Mouse (Mus musculus): ENCODE measurements around the gene Ttc29. TPM values are rescaled to one million over a fixed set of nuclear protein-coding genes. Genes with fewer than 3 reads are reported as not detected.

Gene Ttc29
- polyA plus RNA-seq, 1 experiment: 0.46 TPM

DNA sequence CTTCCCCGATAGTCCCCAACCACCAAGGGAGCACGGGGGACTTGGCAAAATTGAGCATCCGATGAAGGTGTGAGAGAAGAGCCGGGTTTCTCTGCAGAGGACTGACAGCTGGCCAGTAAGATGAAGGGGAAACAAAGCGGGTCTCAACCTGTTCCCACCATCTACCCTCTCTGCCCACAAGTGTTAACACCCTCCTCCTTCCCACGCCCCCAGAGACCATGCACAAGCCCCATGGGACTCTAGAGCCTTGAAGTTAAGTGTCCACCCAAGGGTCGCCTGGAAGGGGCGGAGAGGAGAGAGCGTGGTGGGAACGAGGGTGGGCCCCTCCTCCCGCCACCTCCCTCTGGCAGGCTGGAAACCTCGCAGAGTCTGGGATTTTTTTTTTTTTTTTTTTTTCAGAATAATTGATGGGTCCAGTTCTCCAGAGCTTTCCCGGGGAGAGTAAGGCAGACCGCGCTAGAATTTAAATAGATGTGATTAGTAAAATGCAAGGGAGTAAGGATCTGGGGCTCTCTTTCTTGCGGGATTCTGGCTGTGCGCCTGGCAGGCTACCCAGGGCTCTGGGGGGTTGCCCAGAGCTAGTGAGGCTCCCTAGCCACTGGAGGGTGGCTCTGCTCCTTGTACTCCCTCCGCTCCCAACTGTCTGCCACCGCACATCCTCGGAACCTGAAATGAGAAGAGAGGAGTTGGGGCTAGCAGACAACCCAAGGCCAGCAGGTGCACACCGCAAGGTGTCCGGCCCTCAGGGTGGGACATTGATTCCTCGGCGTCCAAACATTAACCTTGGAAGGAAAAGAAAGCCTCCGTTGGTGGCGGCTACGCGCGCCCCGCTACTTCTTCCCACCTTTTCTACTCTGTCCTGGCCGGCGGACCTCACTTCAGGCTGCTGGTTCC is 214.0 kb downstream of the Ttc29 start:
- H3K27me3 ChIP-seq (ENCODE audit: control insufficient read depth, insufficient read depth, low read length, poor library complexity, severe bottlenecking): peaks cover 28% of the 10 kb centered on the region
- no peaks in the 10 kb centered on the region for H3K36me3 ChIP-seq (ENCODE audit: control insufficient read depth, insufficient read depth, low read length, poor library complexity, severe bottlenecking)
- no peaks in the 10 kb centered on the region for H3K4me1 ChIP-seq (ENCODE audit: control insufficient read depth, insufficient read depth, low read length)
- H3K4me3 ChIP-seq (ENCODE audit: low read depth, low read length): peak overlapping the region; percentile 31
- no peak overlapping the region for H3K27ac ChIP-seq (ENCODE audit: insufficient read depth, low read length)
- no peak for TF ChIP-seq POLR2A (IDR thresholded peaks at IDR 0.05; ENCODE audit: insufficient read depth, low read length)
- no peak for TF ChIP-seq CTCF (IDR thresholded peaks at IDR 0.05; ENCODE audit: low read depth, low read length)
- no peak for TF ChIP-seq EP300 (IDR thresholded peaks at IDR 0.05; ENCODE audit: insufficient read depth, low read depth, low read length)
- H3K9me3 ChIP-seq (replicated peaks; ENCODE audit: control insufficient read depth, insufficient read depth, low read length, poor library complexity, severe bottlenecking): no peaks in the 10 kb centered on the region
- no peak overlapping the region for H3K9ac ChIP-seq (ENCODE audit: low read depth, poor library complexity, severe bottlenecking)

DNA sequence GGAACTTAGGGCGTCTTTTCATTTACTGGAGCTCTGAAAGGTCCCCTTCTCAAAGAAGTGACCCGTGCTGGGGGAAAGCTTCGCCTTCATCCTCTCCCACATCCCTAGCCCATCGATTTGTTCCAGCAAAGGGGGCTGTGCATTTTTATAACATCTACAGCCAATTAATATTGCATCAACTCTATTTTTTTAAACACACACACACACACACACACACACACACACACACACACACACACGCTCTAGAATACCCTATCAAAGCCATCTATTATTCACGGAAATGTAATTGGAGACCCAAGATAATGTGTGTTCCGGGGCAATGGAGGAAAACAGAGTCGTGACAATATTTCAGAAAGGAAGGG is 214.7 kb downstream of the Ttc29 start:
- H3K4me1 ChIP-seq (ENCODE audit: control insufficient read depth, insufficient read depth, low read length): no peaks in the 10 kb centered on the region
- H3K27me3 ChIP-seq (ENCODE audit: control insufficient read depth, insufficient read depth, low read length, poor library complexity, severe bottlenecking): peaks cover 28% of the 10 kb centered on the region
- TF ChIP-seq POLR2A (IDR thresholded peaks at IDR 0.05; ENCODE audit: insufficient read depth, low read length) (no peak), EP300 (IDR thresholded peaks at IDR 0.05; ENCODE audit: insufficient read depth, low read depth, low read length) (no peak), CTCF (IDR thresholded peaks at IDR 0.05; ENCODE audit: low read depth, low read length) (no peak)
- no peaks in the 10 kb centered on the region for H3K9me3 ChIP-seq (replicated peaks; ENCODE audit: control insufficient read depth, insufficient read depth, low read length, poor library complexity, severe bottlenecking)
- H3K4me3 ChIP-seq (ENCODE audit: low read depth, low read length): no peak overlapping the region; the same call in 1 of the 2 replicates
- no peaks in the 10 kb centered on the region for H3K36me3 ChIP-seq (ENCODE audit: control insufficient read depth, insufficient read depth, low read length, poor library complexity, severe bottlenecking)
- no peak overlapping the region for H3K9ac ChIP-seq (ENCODE audit: low read depth, poor library complexity, severe bottlenecking)
- H3K27ac ChIP-seq (ENCODE audit: insufficient read depth, low read length): no peak overlapping the region

DNA sequence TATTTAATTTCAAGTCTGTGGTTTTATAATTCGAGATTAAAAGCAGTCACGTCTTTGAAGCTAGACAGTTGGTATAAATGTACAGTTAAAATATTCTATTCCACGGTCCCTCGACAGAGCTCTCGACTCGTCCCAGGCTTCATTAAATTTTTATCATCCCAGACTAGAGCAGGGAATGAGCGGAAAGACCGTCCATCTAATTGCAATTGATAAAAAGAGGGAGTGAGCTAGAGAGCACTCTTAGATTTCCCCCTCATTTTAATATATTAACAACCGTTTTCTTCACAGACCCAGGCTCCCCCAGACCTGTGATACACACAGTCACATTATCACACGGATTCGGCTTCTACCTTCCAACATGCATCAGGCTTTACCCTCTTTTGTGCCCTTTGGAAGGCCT is 215.1 kb downstream of the Ttc29 start:
- Histone ChIP-seq H3K27me3 (ENCODE audit: control insufficient read depth, insufficient read depth, low read length, poor library complexity, severe bottlenecking) (peaks cover 28% of the 10 kb centered on the region), H3K36me3 (ENCODE audit: control insufficient read depth, insufficient read depth, low read length, poor library complexity, severe bottlenecking) (no peaks in the 10 kb centered on the region), H3K4me1 (ENCODE audit: control insufficient read depth, insufficient read depth, low read length) (no peaks in the 10 kb centered on the region), H3K9ac (ENCODE audit: low read depth, poor library complexity, severe bottlenecking) (no peak overlapping the region), H3K9me3 (replicated peaks; ENCODE audit: control insufficient read depth, insufficient read depth, low read length, poor library complexity, severe bottlenecking) (no peaks in the 10 kb centered on the region), H3K27ac (ENCODE audit: insufficient read depth, low read length) (no peak overlapping the region), H3K4me3 (ENCODE audit: low read depth, low read length) (no peak overlapping the region)
- TF ChIP-seq CTCF (IDR thresholded peaks at IDR 0.05; ENCODE audit: low read depth, low read length) (no peak), POLR2A (IDR thresholded peaks at IDR 0.05; ENCODE audit: insufficient read depth, low read length) (no peak), EP300 (IDR thresholded peaks at IDR 0.05; ENCODE audit: insufficient read depth, low read depth, low read length) (no peak)

DNA sequence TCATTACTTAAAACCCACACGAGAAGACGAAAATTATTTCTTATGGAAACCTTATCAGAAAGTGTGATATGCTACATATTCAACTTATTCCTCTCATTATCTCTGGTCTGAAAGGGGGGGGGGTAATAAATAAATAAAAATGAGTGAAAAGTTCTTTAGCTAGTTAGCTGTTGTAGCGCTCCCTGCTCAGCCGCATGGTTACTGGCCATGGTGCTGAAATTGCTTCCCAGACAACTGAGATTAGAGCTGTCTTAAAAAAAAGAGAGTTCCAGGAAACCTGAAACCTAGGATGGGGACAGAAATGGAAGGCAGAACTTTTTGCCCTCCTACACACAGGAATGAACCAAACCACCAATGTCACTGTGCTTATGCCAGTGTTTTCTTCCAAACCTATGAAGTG is 218.3 kb downstream of the Ttc29 start:
- H3K9ac ChIP-seq (ENCODE audit: low read depth, poor library complexity, severe bottlenecking): no peak overlapping the region
- no peak overlapping the region for H3K4me3 ChIP-seq (ENCODE audit: low read depth, low read length)
- peaks cover 36% of the 10 kb centered on the region for H3K27me3 ChIP-seq (ENCODE audit: control insufficient read depth, insufficient read depth, low read length, poor library complexity, severe bottlenecking)
- TF ChIP-seq POLR2A (IDR thresholded peaks at IDR 0.05; ENCODE audit: insufficient read depth, low read length) (no peak), CTCF (IDR thresholded peaks at IDR 0.05; ENCODE audit: low read depth, low read length) (no peak), EP300 (IDR thresholded peaks at IDR 0.05; ENCODE audit: insufficient read depth, low read depth, low read length) (no peak)
- no peak overlapping the region for H3K27ac ChIP-seq (ENCODE audit: insufficient read depth, low read length)
- no peaks in the 10 kb centered on the region for H3K4me1 ChIP-seq (ENCODE audit: control insufficient read depth, insufficient read depth, low read length)
- H3K36me3 ChIP-seq (ENCODE audit: control insufficient read depth, insufficient read depth, low read length, poor library complexity, severe bottlenecking): no peaks in the 10 kb centered on the region
- no peaks in the 10 kb centered on the region for H3K9me3 ChIP-seq (replicated peaks; ENCODE audit: control insufficient read depth, insufficient read depth, low read length, poor library complexity, severe bottlenecking)

DNA sequence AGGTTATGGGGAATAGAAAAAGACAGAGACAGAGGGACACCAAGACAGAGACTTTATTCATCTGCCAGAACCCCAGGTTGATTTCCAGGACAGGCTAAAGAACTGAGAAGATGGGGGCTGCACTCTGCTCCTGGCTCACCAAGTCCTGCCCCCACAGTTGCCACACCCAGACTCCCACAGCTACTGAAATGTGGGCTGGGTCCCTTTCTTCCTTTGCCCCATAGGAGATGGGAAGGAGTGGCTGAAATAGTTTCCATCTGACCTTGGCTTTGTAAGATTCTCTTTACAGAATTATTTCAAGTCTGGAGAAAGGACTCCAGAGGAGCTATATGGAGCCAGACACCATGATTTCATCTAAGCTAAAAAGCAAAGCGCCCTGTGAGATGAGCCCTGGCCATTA is 219.4 kb downstream of the Ttc29 start:
- H3K9me3 ChIP-seq (replicated peaks; ENCODE audit: control insufficient read depth, insufficient read depth, low read length, poor library complexity, severe bottlenecking): no peaks in the 10 kb centered on the region
- H3K27me3 ChIP-seq (ENCODE audit: control insufficient read depth, insufficient read depth, low read length, poor library complexity, severe bottlenecking): peaks cover 41% of the 10 kb centered on the region
- no peak for TF ChIP-seq EP300 (IDR thresholded peaks at IDR 0.05; ENCODE audit: insufficient read depth, low read depth, low read length)
- no peak for TF ChIP-seq CTCF (IDR thresholded peaks at IDR 0.05; ENCODE audit: low read depth, low read length)
- TF ChIP-seq POLR2A (IDR thresholded peaks at IDR 0.05; ENCODE audit: insufficient read depth, low read length): no peak
- no peak overlapping the region for H3K27ac ChIP-seq (ENCODE audit: insufficient read depth, low read length)
- no peaks in the 10 kb centered on the region for H3K36me3 ChIP-seq (ENCODE audit: control insufficient read depth, insufficient read depth, low read length, poor library complexity, severe bottlenecking)
- no peak overlapping the region for H3K4me3 ChIP-seq (ENCODE audit: low read depth, low read length)
- no peak overlapping the region for H3K9ac ChIP-seq (ENCODE audit: low read depth, poor library complexity, severe bottlenecking)
- no peaks in the 10 kb centered on the region for H3K4me1 ChIP-seq (ENCODE audit: control insufficient read depth, insufficient read depth, low read length)

DNA sequence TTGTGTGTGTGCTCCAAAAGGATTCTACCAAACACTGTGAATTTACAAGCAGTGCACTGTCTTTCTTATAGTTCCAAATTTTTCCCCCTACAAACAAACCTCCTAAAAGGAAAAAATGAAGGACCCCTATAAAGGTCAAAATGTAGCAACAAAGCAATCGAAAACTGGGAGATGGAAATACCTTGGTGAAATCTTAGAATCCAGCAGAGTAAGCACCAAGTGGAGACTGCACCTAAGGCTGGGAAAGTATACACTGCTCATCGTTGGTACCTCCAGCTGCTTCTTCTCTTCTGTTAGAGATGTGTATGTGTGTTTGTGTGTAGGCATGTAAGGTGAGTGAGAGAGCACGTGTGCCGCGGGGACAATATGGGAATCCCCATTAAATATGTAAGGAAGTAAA is 220.2 kb downstream of the Ttc29 start:
- Histone ChIP-seq H3K9ac (ENCODE audit: low read depth, poor library complexity, severe bottlenecking) (no peak overlapping the region), H3K4me3 (ENCODE audit: low read depth, low read length) (no peak overlapping the region), H3K27me3 (ENCODE audit: control insufficient read depth, insufficient read depth, low read length, poor library complexity, severe bottlenecking) (peaks cover 33% of the 10 kb centered on the region), H3K27ac (ENCODE audit: insufficient read depth, low read length) (no peak overlapping the region), H3K4me1 (ENCODE audit: control insufficient read depth, insufficient read depth, low read length) (no peaks in the 10 kb centered on the region), H3K9me3 (replicated peaks; ENCODE audit: control insufficient read depth, insufficient read depth, low read length, poor library complexity, severe bottlenecking) (no peaks in the 10 kb centered on the region), H3K36me3 (ENCODE audit: control insufficient read depth, insufficient read depth, low read length, poor library complexity, severe bottlenecking) (no peaks in the 10 kb centered on the region)
- TF ChIP-seq CTCF (IDR thresholded peaks at IDR 0.05; ENCODE audit: low read depth, low read length) (no peak), POLR2A (IDR thresholded peaks at IDR 0.05; ENCODE audit: insufficient read depth, low read length) (no peak), EP300 (IDR thresholded peaks at IDR 0.05; ENCODE audit: insufficient read depth, low read depth, low read length) (no peak)
